Comparison of ENCODE assay signal across 8 mouse cellular contexts in the genomic region with DNA sequence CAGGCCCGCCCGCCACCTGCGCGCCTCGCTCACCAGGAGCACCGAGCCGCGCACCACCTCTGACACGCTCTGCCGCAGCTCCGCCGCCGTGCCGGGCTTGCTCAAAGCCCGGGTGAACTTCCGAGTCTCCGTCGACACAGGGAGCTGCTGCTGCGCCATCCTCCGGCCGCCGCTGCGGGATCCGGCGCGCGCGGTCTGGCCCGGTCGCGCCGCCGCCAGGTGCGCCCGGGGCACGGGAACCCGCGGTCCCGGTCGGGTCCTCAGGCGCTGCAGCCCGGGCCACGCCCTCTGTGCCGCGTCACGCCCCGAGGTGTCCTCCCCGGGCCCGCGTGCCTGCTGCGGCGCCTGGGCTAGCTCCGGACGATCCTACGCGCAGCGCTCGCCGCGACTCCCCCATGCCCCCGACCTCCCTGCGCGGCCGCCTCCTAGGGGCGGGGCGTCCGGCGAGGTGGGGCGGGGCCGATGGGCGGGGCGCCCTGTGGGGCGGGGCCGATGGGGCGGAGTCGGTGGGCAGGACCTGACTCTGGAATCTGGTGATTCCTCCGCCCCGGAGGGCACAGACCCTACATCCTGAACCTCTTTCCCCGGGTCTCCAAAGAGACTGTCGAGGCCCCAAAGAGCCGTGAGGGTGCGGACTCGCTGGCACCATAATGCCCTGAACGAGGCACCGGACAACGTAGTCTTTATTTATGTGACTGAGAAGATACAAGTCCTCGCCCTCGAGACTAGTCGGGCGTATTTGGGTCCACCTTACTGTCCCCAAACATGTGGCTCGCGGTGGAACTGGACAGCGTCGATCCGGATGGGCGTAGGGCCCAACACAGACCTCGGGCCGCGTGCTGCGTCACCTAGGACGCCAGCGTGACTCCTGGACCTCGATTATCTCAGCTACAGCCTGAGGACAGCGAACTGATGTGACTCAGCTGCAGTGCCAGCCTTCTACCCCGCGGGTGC. TPM values are rescaled to one million over a fixed set of nuclear protein-coding genes. Genes with fewer than 3 reads are reported as not detected.
DNase-seq lines count a peak whose midpoint lies in the region; ATAC-seq lines count a peak whose summit lies in the region.

A gene (minus strand): TSS at position 381 of the 954 bp plus-strand sequence.

- no peaks in the 10 kb centered on the region for H3K36me3 ChIP-seq in forebrain, embryonic 14.5 days (ENCODE audit: control insufficient read depth, insufficient read depth, low read length)
- H3K36me3 ChIP-seq in neural tube, embryonic 15.5 days, result no peaks in the 10 kb centered on the region

- peak; percentile 85 for DNase-seq in ES-CJ7 (ENCODE audit: low read depth, low spot score)
- DNase-seq in cerebellum, adult 11 months, result peak; percentile 88
- peak; percentile 75 for DNase-seq in forebrain, embryonic 14.5 days (ENCODE audit: low spot score)
- DNase-seq in heart, postnatal 14 days, result peak; percentile 87
- DNase-seq in layer of hippocampus, adult 11-12 months (ENCODE audit: low spot score), result peak; percentile 78
- peak; percentile 93 to 94 for DNase-seq in lung, adult 18-20 months
- peak; percentile 90 for DNase-seq in testis, postnatal 14 days (ENCODE audit: low spot score)

- H3K27me3 ChIP-seq in forebrain, embryonic 14.5 days (replicated peaks; ENCODE audit: control insufficient read depth, insufficient read depth, low read length), result peaks cover 14% of the 10 kb centered on the region
- peaks cover 19% of the 10 kb centered on the region for H3K27me3 ChIP-seq in neural tube, embryonic 15.5 days (replicated peaks)

- WGBS in forebrain, embryonic 14.5 days, result under 1% methylated on average over 96 of the region's 106 CpGs
- WGBS in neural tube, embryonic 15.5 days, result under 1% methylated on average over 94 of the region's 106 CpGs

- peak within 1 kb of the TSS; percentile 67 for H3K4me3 ChIP-seq in forebrain, embryonic 14.5 days (ENCODE audit: low read depth, low read length)
- H3K4me3 ChIP-seq in neural tube, embryonic 15.5 days (replicated peaks), result peak within 1 kb of the TSS; percentile 82

- peak within 1 kb of the TSS; percentile 94 for H3K4me2 ChIP-seq in forebrain, embryonic 14.5 days (ENCODE audit: low read length)
- peak within 1 kb of the TSS; percentile 95 for H3K4me2 ChIP-seq in neural tube, embryonic 15.5 days

- peak within 1 kb of the TSS; percentile 69 for H3K9ac ChIP-seq in forebrain, embryonic 14.5 days (ENCODE audit: low read length)
- H3K9ac ChIP-seq in neural tube, embryonic 15.5 days (replicated peaks), result peak within 1 kb of the TSS; percentile 65

- no peaks in the 10 kb centered on the region for H3K4me1 ChIP-seq in forebrain, embryonic 14.5 days (ENCODE audit: control insufficient read depth, insufficient read depth, low read length)
- H3K4me1 ChIP-seq in neural tube, embryonic 15.5 days, result peaks cover 18% of the 10 kb centered on the region

- peak; percentile 87 for ATAC-seq in forebrain, embryonic 14.5 days
- ATAC-seq in neural tube, embryonic 15.5 days (ENCODE audit: low FRiP score), result peak; percentile 89

- no peaks in the 10 kb centered on the region for H3K9me3 ChIP-seq in forebrain, embryonic 14.5 days (replicated peaks; ENCODE audit: control insufficient read depth, low read length)
- H3K9me3 ChIP-seq in neural tube, embryonic 15.5 days (replicated peaks), result no peaks in the 10 kb centered on the region

- peak within 1 kb of the TSS; percentile 44; the same call in 1 of the 2 replicates for H3K27ac ChIP-seq in forebrain, embryonic 14.5 days (ENCODE audit: low read depth, low read length)
- peak within 1 kb of the TSS; percentile 90 for H3K27ac ChIP-seq in neural tube, embryonic 15.5 days (replicated peaks)

- intact Hi-C loops in heart, postnatal 14 days (cut with DNase I), result no loop called here

RNA-seq across cellular contexts. Expression of the gene that starts here (rescaled TPM):
- polyA plus RNA-seq in forebrain, embryonic 14.5 days (2014; fragmentation: Nextera tagmentation; extraction: Ambion mirVana), result 8.5 and 12.6 TPM in 2 replicates
- total RNA-seq in heart, postnatal 14 days (2021), result 10 to 100 TPM; 41.2 to 45.2 TPM
- 9.7 and 10.8 TPM in 2 replicates for polyA plus RNA-seq in neural tube, embryonic 15.5 days (2015; fragmentation: Nextera tagmentation; extraction: Ambion mirVana)

Comparison
In these comparisons a context has a peak if more than half of its experiments do, and no peak if none do; other contexts are left out.
1. Peak in every context shown above with its lines: DNase-seq, ATAC-seq, H3K4me3 ChIP-seq and H3K27ac ChIP-seq.